Mouse (Mus musculus) lung, postnatal 0 days (tissue): ENCODE data around the gene Fn1.

ENCODE experiments used
- CTCF ChIP-seq: IDR thresholded peaks from 2 replicates; pipeline ENCODE4 v1.5.1; 2016; ENCODE audit warnings: antibody characterized with exemption, mild to moderate bottlenecking
- EP300 ChIP-seq: IDR thresholded peaks from 2 replicates; pipeline ENCODE4 v1.6.1; 2016; ENCODE audit warnings: antibody characterized with exemption, mild to moderate bottlenecking, control low read depth

DNA sequence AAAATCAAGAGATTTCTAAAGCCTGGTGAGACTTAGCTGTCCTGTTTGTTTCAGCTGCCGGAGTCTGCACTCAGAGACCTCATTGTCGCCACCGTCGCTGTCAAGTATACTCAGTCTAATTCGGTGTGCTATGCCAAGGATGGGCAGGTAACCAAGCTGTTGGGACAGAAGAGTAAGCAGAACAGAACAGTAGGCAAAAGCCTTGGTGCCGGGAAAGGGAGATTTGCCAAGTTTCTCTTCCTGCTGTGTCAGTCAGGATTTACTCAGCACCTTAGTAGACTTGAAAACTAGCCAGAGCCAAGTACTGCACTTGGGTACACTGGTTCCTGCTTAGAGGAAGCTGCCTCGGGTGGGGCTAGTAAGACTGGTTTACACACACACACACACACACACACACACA, 77.0 kb downstream of the Fn1 start:
- TF ChIP-seq CTCF (no peak), EP300 (no peak)
